Mouse (Mus musculus) embryonic stem cell, embryonic (primary cell): Measurements from ENCODE around the gene Gpr183.

Source experiments
- CTCF ChIA-PET, 4 experiments: fragments of 300-600 bp in 2 of 4; fragments of 350-600 bp in 2 of 4; sonication (Branson Sonifier 250); formaldehyde crosslinking; loops; one replicate each; lab custom pipeline; 2022; ENCODE audit warnings: inconsistent platforms in 2 of 4; lab: Charles Lee
- POLR2A ChIA-PET, 4 experiments: fragments of 300-600 bp in 2 of 4; fragments of 350-600 bp in 2 of 4; sonication (Branson Sonifier 250); formaldehyde crosslinking; loops; one replicate each; lab custom pipeline; 2022; ENCODE audit warnings: antibody characterized with exemption in 4 of 4, inconsistent platforms in 1 of 4; lab: Charles Lee

Gene Gpr183

GRCm38 (mm10) chr14:121962128-121962890 lies 2.7 kb downstream of the Gpr183 start:
- CTCF ChIA-PET, result no interaction called here
- POLR2A ChIA-PET, result interaction anchor here in 3 of 4 experiments (1.1 to 1.9 kb wide), 6 partner anchors 12 to 99 kb away, joined by 3 to 11 read pairs (median 3); no protein-coding TSS in a partner anchor

GRCm38 (mm10) chr14:121961496-121962127 lies 3.4 kb downstream of the Gpr183 start:
- ChIA-PET POLR2A (interaction anchor here in 3 of 4 experiments (0.7 to 4.2 kb wide), 16 partner anchors 9 to 99 kb away, joined by 3 to 31 read pairs (median 4); partner anchors contain the start of gene Ubac2 (in 1 of the 3)), CTCF (interaction anchor here (0.6 to 1.1 kb wide), 5 partner anchors 28 to 150 kb away, joined by 3 to 5 read pairs (median 3); no protein-coding TSS in a partner anchor)

- CTCF ChIA-PET, result interaction anchor here (0.6 to 1.1 kb wide), 5 partner anchors 27 to 151 kb away, joined by 3 to 5 read pairs (median 3); no protein-coding TSS in a partner anchor
- POLR2A ChIA-PET, result interaction anchor here in 3 of 4 experiments (0.7 to 4.2 kb wide), 19 partner anchors 9 to 147 kb away, joined by 3 to 31 read pairs (median 4); partner anchors contain the start of gene Ubac2 (in 1 of the 3)
Measured at GRCm38 (mm10) chr14:121960997-121961396, 4.0 kb downstream of the Gpr183 start.

- POLR2A ChIA-PET, result interaction anchor here in 3 of 4 experiments (1.0 to 4.2 kb wide), 14 partner anchors 9 to 148 kb away, joined by 3 to 31 read pairs (median 4); partner anchors contain the start of gene Ubac2 (in 1 of the 3)
- CTCF ChIA-PET, result interaction anchor here in 2 of 4 experiments (0.9 to 1.1 kb wide), 2 partner anchors 32 to 95 kb away, joined by 3 to 5 read pairs; no protein-coding TSS in a partner anchor
Measured at GRCm38 (mm10) chr14:121960531-121960930, 4.5 kb downstream of the Gpr183 start.

- ChIA-PET POLR2A (interaction anchor here in 3 of 4 experiments (0.7 to 4.2 kb wide), 10 partner anchors 9 to 162 kb away, joined by 3 to 31 read pairs (median 4); partner anchors contain the start of genes Dock9 (in 1 of the 3) and Ubac2 (in 1 of the 3)), CTCF (no interaction called here)
Measured at GRCm38 (mm10) chr14:121960031-121960430, 5.0 kb downstream of the Gpr183 start.

- CTCF ChIA-PET, result no interaction called here
- POLR2A ChIA-PET, result interaction anchor here in 2 of 4 experiments (0.7 to 4.2 kb wide), 5 partner anchors 11 to 162 kb away, joined by 3 to 31 read pairs (median 3); partner anchors contain the start of gene Dock9 (in 1 of the 2)
Measured at GRCm38 (mm10) chr14:121959538-121959980, 5.4 kb downstream of the Gpr183 start.

- ChIA-PET CTCF (no interaction called here), POLR2A (interaction anchor here in 2 of 4 experiments (1.4 to 4.2 kb wide), 3 partner anchors 11 to 13 kb away, joined by 3 to 31 read pairs (median 13); no protein-coding TSS in a partner anchor)
Measured at GRCm38 (mm10) chr14:121958751-121959537, 6.1 kb downstream of the Gpr183 start.

GRCm38 (mm10) chr14:121958041-121958750 lies 6.8 kb downstream of the Gpr183 start:
- CTCF ChIA-PET, result no interaction called here
- POLR2A ChIA-PET, result interaction anchor here in 1 of 4 experiments (0.8 to 4.2 kb wide), 3 partner anchors 11 to 410 kb away, joined by 3 to 31 read pairs (median 3); no protein-coding TSS in a partner anchor

- CTCF ChIA-PET, result interaction anchor here in 1 of 4 experiments (1.2 kb wide), 1 partner anchor 29 kb away, joined by 3 read pairs; no protein-coding TSS in a partner anchor
- POLR2A ChIA-PET, result interaction anchor here in 2 of 4 experiments (0.7 to 4.2 kb wide), 5 partner anchors 10 to 450 kb away, joined by 3 to 31 read pairs (median 3); no protein-coding TSS in a partner anchor
Measured at GRCm38 (mm10) chr14:121957176-121957871, 7.7 kb downstream of the Gpr183 start.

GRCm38 (mm10) chr14:121956291-121956690 lies 8.7 kb downstream of the Gpr183 start:
- POLR2A ChIA-PET, result no interaction called here
- CTCF ChIA-PET, result interaction anchor here in 1 of 4 experiments (1.2 kb wide), 1 partner anchor 28 kb away, joined by 3 read pairs; no protein-coding TSS in a partner anchor

GRCm38 (mm10) chr14:121955176-121955795 lies 9.7 kb downstream of the Gpr183 start:
- CTCF ChIA-PET, result interaction anchor here in 1 of 4 experiments (0.6 kb wide), 1 partner anchor 530 kb away, joined by 5 read pairs; no protein-coding TSS in a partner anchor

GRCm38 (mm10) chr14:121954608-121955007 lies 10.4 kb downstream of the Gpr183 start:
- POLR2A ChIA-PET, result interaction anchor here in 1 of 4 experiments (1.1 kb wide), 1 partner anchor 106 kb away, joined by 3 read pairs; no protein-coding TSS in a partner anchor
- CTCF ChIA-PET, result no interaction called here

More at GRCm38 (mm10) chr14:121955176-121955795, 9.7 kb downstream of the Gpr183 start:
- POLR2A ChIA-PET, result interaction anchor here in 1 of 4 experiments (1.1 kb wide), 1 partner anchor 106 kb away, joined by 3 read pairs; no protein-coding TSS in a partner anchor

GRCm38 (mm10) chr14:121954129-121954528 lies 10.9 kb downstream of the Gpr183 start:
- CTCF ChIA-PET, result no interaction called here
- POLR2A ChIA-PET, result no interaction called here

- CTCF ChIA-PET, result interaction anchor here in 2 of 4 experiments (0.9 to 1.8 kb wide), 2 partner anchors 24 kb away, joined by 3 to 6 read pairs; no protein-coding TSS in a partner anchor
- POLR2A ChIA-PET, result interaction anchor here in 2 of 4 experiments (0.5 to 1.6 kb wide), 8 partner anchors 9 to 364 kb away, joined by 3 to 5 read pairs (median 3); no protein-coding TSS in a partner anchor
Measured at GRCm38 (mm10) chr14:121952046-121952400, 13.0 kb downstream of the Gpr183 start.

- CTCF ChIA-PET, result interaction anchor here in 3 of 4 experiments (0.6 to 1.8 kb wide), 4 partner anchors 23 kb away, joined by 3 to 6 read pairs (median 3); no protein-coding TSS in a partner anchor
- POLR2A ChIA-PET, result interaction anchor here in 3 of 4 experiments (0.6 to 1.6 kb wide), 10 partner anchors 9 to 74 kb away, joined by 3 to 6 read pairs (median 4); partner anchors contain the start of gene Gpr183 (in 1 of the 3)
Measured at GRCm38 (mm10) chr14:121951399-121952045, 13.5 kb downstream of the Gpr183 start.
